Mouse (Mus musculus) neural tube, embryonic 15.5 days (tissue): Measurements from ENCODE around the gene Afm. TPM values are rescaled to one million over a fixed set of nuclear protein-coding genes. Genes with fewer than 3 reads are reported as not detected.

Experiments
- ATAC-seq: fragments of 200-750 bp; cut with Nextera tagmentation; 2 replicates; pipeline ENCODE4 v1.8.0; 2017; ENCODE audit warnings: mild to moderate bottlenecking, moderate TSS enrichment, moderate library complexity; ENCODE audit not compliant: low FRiP score
- H3K27ac ChIP-seq: fragments of 300-500 bp; sonication (generic); replicated peaks from 2 replicates; pipeline ENCODE4 v1.5.1; 2015; ENCODE audit warnings: mild to moderate bottlenecking, inconsistent platforms
- H3K27me3 ChIP-seq: fragments of 300-500 bp; sonication (generic); replicated peaks from 2 replicates; pipeline ENCODE4 v1.6.1; 2015; ENCODE audit warnings: inconsistent platforms
- H3K36me3 ChIP-seq: fragments of 300-500 bp; sonication (generic); 2 replicates; pipeline ENCODE4 v1.6.1; 2015; ENCODE audit warnings: inconsistent platforms
- H3K4me1 ChIP-seq: fragments of 300-500 bp; sonication (generic); 2 replicates; pipeline ENCODE4 v1.6.1; 2015; ENCODE audit warnings: inconsistent platforms
- H3K4me2 ChIP-seq: fragments of 300-500 bp; sonication (generic); 2 replicates; pipeline ENCODE4 v1.6.1; 2015; ENCODE audit warnings: inconsistent platforms, mild to moderate bottlenecking, moderate library complexity
- H3K4me3 ChIP-seq: fragments of 300-500 bp; sonication (generic); replicated peaks from 2 replicates; pipeline ENCODE4 v1.5.1; 2015; ENCODE audit warnings: mild to moderate bottlenecking, inconsistent platforms
- H3K9ac ChIP-seq: fragments of 300-500 bp; sonication (generic); replicated peaks from 2 replicates; pipeline ENCODE4 v1.6.1; 2015; ENCODE audit warnings: mild to moderate bottlenecking, inconsistent platforms
- H3K9me3 ChIP-seq: fragments of 300-500 bp; sonication (generic); replicated peaks from 2 replicates; pipeline ENCODE4 v1.6.1; 2016; ENCODE audit warnings: inconsistent platforms
- WGBS: fragments of 180-500 bp; shearing (Covaris S2); methylation state at CpG from one replicate; pipeline ENCODE4 v1.1.7; 2015; ENCODE audit warnings: mixed read lengths; 5-methylcytosine and 5-hydroxymethylcytosine counted together
- polyA plus RNA-seq: library from polyadenylated mRNA; unstranded; fragments of >200 nt; fragmentation: Nextera tagmentation; extraction: Ambion mirVana; gene quantifications from 2 replicates; pipeline ENCODE4 v1.2.1, GENCODE M21; 2015

The Afm gene
- polyA plus RNA-seq, 1 experiment from 2014 or later = not detected

- H3K27ac ChIP-seq = no peak overlapping the region
- ATAC-seq = peak; percentile 86
- 27% methylated on average over 25 of the region's 25 CpGs for WGBS
- peak overlapping the region; percentile 77 for H3K4me2 ChIP-seq
- peak overlapping the region; percentile 44 for H3K4me3 ChIP-seq
- no peaks in the 10 kb centered on the region for H3K27me3 ChIP-seq
- 0 out of 2 replicates have a peak, but pooled peaks cover 3% of the 10 kb centered on the region for H3K4me1 ChIP-seq
- no peaks in the 10 kb centered on the region for H3K36me3 ChIP-seq
- peak overlapping the region; percentile 48 for H3K9ac ChIP-seq
- H3K9me3 ChIP-seq = no peaks in the 10 kb centered on the region
Measured at GRCm38 (mm10) chr5:90588708-90589595, 70.2 kb downstream of the Afm start.

GRCm38 (mm10) chr5:90590676-90591075 lies 71.9 kb downstream of the Afm start:
- 89% methylated on average over 10 of the region's 10 CpGs for WGBS
- Histone ChIP-seq H3K27me3 (no peaks in the 10 kb centered on the region), H3K4me2 (no peak overlapping the region)

GRCm38 (mm10) chr5:90591936-90592335 lies 73.2 kb downstream of the Afm start:
- Histone ChIP-seq H3K27ac (no peak overlapping the region), H3K4me3 (no peak overlapping the region), H3K9me3 (no peaks in the 10 kb centered on the region), H3K27me3 (no peaks in the 10 kb centered on the region), H3K4me1 (0 out of 2 replicates have a peak, but pooled peaks cover 3% of the 10 kb centered on the region), H3K9ac (no peak overlapping the region), H3K4me2 (no peak overlapping the region), H3K36me3 (no peaks in the 10 kb centered on the region)
- 90% methylated on average over 6 of the region's 6 CpGs for WGBS
- ATAC-seq = no peak

More at GRCm38 (mm10) chr5:90590676-90591075, 71.9 kb downstream of the Afm start:
- Histone ChIP-seq H3K4me1 (0 out of 2 replicates have a peak, but pooled peaks cover 3% of the 10 kb centered on the region), H3K27ac (no peak overlapping the region), H3K9me3 (no peaks in the 10 kb centered on the region), H3K9ac (no peak overlapping the region), H3K36me3 (no peaks in the 10 kb centered on the region), H3K4me3 (no peak overlapping the region)
- no peak for ATAC-seq

- ATAC-seq = no peak
- Histone ChIP-seq H3K27ac (no peak overlapping the region), H3K36me3 (no peaks in the 10 kb centered on the region), H3K9me3 (no peaks in the 10 kb centered on the region), H3K27me3 (no peaks in the 10 kb centered on the region), H3K4me3 (no peak overlapping the region), H3K4me1 (no peaks in the 10 kb centered on the region), H3K4me2 (no peak overlapping the region), H3K9ac (no peak overlapping the region)
- 91% methylated on average over 13 of the region's 13 CpGs for WGBS
Measured at GRCm38 (mm10) chr5:90594945-90595344, 76.2 kb downstream of the Afm start.

GRCm38 (mm10) chr5:90596155-90596554 lies 77.4 kb downstream of the Afm start:
- H3K9ac ChIP-seq = no peak overlapping the region
- H3K4me3 ChIP-seq = no peak overlapping the region
- H3K4me1 ChIP-seq = no peaks in the 10 kb centered on the region
- H3K27me3 ChIP-seq = no peaks in the 10 kb centered on the region
- ATAC-seq = no peak
- no peak overlapping the region for H3K4me2 ChIP-seq
- no peaks in the 10 kb centered on the region for H3K36me3 ChIP-seq
- whole genome bisulfite sequencing = 87% methylated on average over 6 of the region's 6 CpGs
- H3K9me3 ChIP-seq = no peaks in the 10 kb centered on the region
- H3K27ac ChIP-seq = no peak overlapping the region

- no peak for ATAC-seq
- Histone ChIP-seq H3K4me2 (no peak overlapping the region), H3K27me3 (no peaks in the 10 kb centered on the region), H3K4me3 (no peak overlapping the region), H3K4me1 (no peaks in the 10 kb centered on the region), H3K27ac (no peak overlapping the region), H3K9me3 (no peaks in the 10 kb centered on the region), H3K36me3 (no peaks in the 10 kb centered on the region), H3K9ac (no peak overlapping the region)
- 22% methylated on average over 6 of the region's 6 CpGs for WGBS
Measured at GRCm38 (mm10) chr5:90601469-90601868, 82.7 kb downstream of the Afm start.

Other genes with a start within 250 kb of the Afm start
- gene Ankrd17, start 152.4 kb upstream of the Afm start, polyA plus RNA-seq = 25.8 and 27.3 TPM in 2 replicates
- gene Gm9958, start 151.7 kb upstream of the Afm start, polyA plus RNA-seq = 3.8 and 4.3 TPM in 2 replicates
- 2.1 and 4.8 TPM in 2 replicates for gene Alb, start 58.0 kb upstream of the Afm start, polyA plus RNA-seq
- 3.2 and 12.1 TPM in 2 replicates for gene Afp, start 28.2 kb upstream of the Afm start, polyA plus RNA-seq
- 0.09 and 0.10 TPM in 2 replicates for gene 5830473C10Rik, start 42.2 kb downstream of the Afm start, polyA plus RNA-seq
- 3.1 and 5.6 TPM in 2 replicates for gene Rassf6, start 121.7 kb downstream of the Afm start, polyA plus RNA-seq
- gene Cxcl5, start 240.4 kb downstream of the Afm start, polyA plus RNA-seq = 0.27 and 0.77 TPM in 2 replicates
- 0.95 and 1.2 TPM in 2 replicates for gene Ppbp, start 249.6 kb downstream of the Afm start, polyA plus RNA-seq